Mouse (Mus musculus): Measurements from ENCODE around the gene Nme7.

DNA sequence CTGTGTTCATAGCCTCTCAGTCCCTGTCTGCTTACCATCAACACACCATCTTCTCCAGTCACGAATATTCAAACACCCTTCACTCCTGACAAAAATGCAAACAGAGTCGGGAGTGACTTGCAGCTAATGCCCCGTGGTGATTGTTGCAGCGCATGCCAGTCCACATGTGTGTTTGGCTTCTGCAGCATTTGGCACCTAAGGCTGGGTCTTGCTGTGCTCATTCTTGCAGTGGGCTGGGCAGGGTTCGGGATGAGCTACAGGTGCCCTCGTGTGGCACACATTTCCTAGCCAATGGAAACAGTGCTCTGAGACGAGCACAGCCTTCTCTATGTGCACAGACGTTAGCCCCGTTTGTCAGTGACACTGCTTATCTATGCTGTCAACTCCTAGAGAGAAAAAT is 13.3 kb downstream of the Nme7 start:
- TF ChIP-seq CTCF (IDR thresholded peaks at IDR 0.05; ENCODE audit: low read depth) (no peak), EP300 (optimal IDR thresholded peaks at IDR 0.05) (no peak)
